Mouse (Mus musculus) retina, adult 2 months (tissue): ENCODE results near the gene Gm13083.
"Not testable (repeated sequence)": the region's sequence is repeated elsewhere in the genome, so short reads cannot be mapped to it uniquely, and the experiment has no call there.

ENCODE experiments used
- DNase-seq: peaks from one replicate; pipeline ENCODE4 v3.0.0-alpha.2; 2012; ENCODE audit warnings: low read depth, low spot score

Gm13083 gene

DNA sequence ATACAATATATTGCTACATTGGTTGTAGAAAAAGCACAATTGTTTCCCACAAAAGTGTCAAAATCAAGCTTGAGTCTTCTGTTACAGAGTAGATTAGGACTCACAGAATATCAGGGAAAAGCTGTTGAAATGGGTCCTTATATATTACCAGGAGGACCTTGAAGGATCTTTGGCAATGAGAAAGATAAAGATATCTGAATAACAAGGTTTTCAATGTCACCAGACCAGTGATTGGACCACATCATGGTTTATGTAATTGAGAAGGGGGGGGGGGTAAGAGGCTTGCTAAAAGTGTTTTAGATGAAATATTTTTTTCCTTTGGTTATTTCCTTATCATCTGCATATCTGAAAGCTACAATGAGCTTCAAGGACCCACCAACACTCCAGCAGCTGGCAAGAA is at the start of gene Gm13083:
Gene Gm13083, plus strand, starts transcription at position 301 of the 400 bp plus-strand sequence.
- DNase-seq, result not testable (repeated sequence)

DNA sequence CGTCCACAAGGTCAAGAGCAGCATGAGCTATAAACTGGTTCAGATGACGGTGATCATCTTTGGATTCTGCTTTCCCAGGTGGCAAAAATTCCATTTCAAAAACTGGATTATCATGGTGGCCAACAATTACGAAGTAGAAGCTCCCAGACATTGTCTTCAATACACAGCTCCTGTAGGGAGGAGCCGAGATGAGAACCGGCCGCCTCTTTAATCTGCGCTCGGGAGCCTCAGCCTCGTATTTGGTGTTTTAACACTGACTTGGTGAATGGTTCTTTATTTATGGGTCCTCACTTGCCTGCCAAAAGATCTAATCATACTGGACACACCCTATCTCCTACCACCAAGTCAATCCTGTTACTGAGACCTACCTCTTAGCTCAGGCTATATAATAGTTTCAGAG is 2.9 kb upstream of the Gm13083 start:
- DNase-seq, result not testable (repeated sequence)

DNA sequence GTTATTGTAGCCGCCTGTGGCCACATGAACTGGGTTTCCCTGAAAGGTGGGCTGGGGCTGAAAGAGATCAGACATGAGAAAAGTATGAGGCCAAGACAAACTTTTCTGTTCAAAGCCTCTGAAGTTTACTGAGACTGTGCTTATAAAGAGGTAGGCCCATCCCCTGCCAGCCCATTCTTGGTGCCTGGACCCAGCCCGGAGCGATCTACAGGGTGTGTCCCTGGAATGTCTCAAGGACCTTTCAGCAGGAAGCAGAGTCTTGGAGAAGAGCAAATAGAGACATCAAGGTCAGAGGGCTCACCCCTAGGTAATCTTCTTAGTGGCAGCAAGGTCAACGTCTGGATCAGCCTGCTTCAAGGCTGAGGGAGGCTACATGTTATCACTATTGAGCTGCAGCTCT is 3.3 kb downstream of the Gm13083 start:
- not testable (repeated sequence) for DNase-seq

DNA sequence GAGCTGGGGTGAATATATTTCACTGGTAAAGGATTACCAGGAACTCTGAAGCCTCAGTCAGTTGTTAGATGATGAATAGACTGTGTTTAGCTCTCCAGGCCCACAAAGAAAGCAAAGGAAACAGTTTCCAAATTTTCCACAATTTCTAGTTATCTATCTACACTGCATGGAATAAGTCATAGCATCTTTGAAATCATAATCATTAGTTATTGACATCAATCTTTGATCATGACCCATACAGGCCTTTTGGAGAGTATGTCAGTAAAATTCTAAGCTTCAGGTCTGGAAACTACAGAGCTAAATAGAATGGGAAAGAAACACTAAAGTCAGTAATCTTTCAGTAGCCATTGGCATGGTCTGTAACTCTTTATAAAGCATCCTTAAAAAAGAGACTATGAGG is 42.3 kb downstream of the Gm13083 start, which contains the start of gene Gm13088:
Gene Gm13088, minus strand, starts transcription at position 101 of the 400 bp plus-strand sequence.
- not testable (repeated sequence) for DNase-seq
